Mouse (Mus musculus): Measurements from ENCODE around the gene Rfx2. TPM values are rescaled to one million over a fixed set of nuclear protein-coding genes. Genes with fewer than 3 reads are reported as not detected.

The Rfx2 gene
- polyA plus RNA-seq, 1 experiment from 2014 or later: 3.6 TPM

DNA sequence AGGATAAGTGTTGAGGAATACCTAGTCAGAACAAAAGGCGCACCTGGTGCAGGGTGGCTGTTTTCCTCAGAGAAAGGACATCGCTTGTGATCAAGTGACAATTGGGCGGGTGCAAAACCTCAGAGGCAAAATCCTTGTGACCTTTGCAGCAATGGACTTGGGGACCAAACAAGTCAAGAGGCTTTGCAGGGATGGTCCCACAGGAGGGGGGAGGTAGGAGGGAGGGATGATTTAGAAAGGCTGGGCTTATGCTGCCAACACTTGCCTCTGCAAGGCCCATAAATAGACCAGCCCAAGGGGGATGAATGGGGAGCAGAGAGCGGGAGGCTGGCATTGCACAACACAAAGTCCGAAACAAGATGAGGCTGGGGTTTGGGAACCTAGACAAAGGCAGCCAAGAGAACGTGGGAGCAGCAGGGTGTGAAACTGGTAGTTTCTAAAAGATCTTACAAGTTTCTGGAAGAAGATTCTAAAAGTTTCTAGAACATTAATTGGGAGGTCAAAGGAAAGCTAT lies 11.7 kb downstream of the Rfx2 start:
- ATAC-seq (no peak), DNase-seq (no peak)
- H3K4me3 ChIP-seq (ENCODE audit: low read depth, low read length): no peak overlapping the region
- H3K36me3 ChIP-seq (replicated peaks; ENCODE audit: insufficient read depth, low read length): no peaks in the 10 kb centered on the region
- WGBS (ENCODE audit: insufficient replicate concordance): 49% methylated on average over 6 of the region's 6 CpGs
- H3K4me1 ChIP-seq (ENCODE audit: insufficient read depth): peaks cover 3% of the 10 kb centered on the region; the same call in 1 of the 2 replicates
- no peak overlapping the region for H3K4me2 ChIP-seq (ENCODE audit: low read depth, low read length)
- H3K27me3 ChIP-seq (ENCODE audit: insufficient read depth, low read length): no peaks in the 10 kb centered on the region
- no peak overlapping the region for H3K9ac ChIP-seq (replicated peaks)
- H3K27ac ChIP-seq (ENCODE audit: low read depth): no peak overlapping the region
- TF ChIP-seq EP300 (IDR thresholded peaks at IDR 0.05; ENCODE audit: low read depth) (no peak), CTCF (IDR thresholded peaks at IDR 0.05; ENCODE audit: low read depth) (no peak)
- H3K9me3 ChIP-seq (ENCODE audit: low read length): no peaks in the 10 kb centered on the region

DNA sequence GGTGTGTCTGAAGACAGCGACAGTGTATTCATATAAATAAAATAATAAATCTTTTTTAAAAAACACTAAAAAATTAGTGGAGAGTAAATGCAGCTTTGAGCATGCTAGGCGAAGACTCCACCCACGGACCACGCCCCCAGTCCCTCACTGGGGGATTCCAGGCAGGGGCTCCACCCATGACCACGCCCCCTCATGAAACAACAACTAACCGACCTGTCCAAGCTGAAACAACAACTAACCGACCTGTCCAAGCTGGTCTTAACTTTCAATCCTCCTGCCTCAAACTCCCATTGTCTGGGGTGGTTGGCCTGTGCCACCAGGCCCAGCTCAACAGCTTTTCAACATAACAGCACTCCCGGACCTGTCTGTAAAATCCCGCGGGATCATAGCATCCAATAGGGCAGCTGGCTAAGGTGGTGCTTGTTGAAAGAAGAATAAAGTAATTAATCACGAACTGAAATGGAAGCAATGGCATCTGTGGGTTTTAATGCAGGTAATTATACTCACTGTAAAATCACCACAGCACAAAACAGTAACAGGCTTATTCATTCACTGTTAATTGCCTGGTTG lies 12.7 kb downstream of the Rfx2 start:
- Histone ChIP-seq H3K9ac (replicated peaks) (no peak overlapping the region), H3K4me2 (ENCODE audit: low read depth, low read length) (no peak overlapping the region), H3K27me3 (ENCODE audit: insufficient read depth, low read length) (peaks cover 3% of the 10 kb centered on the region; the same call in 1 of the 2 replicates), H3K9me3 (ENCODE audit: low read length) (no peaks in the 10 kb centered on the region), H3K4me1 (ENCODE audit: insufficient read depth) (peaks cover 3% of the 10 kb centered on the region; the same call in 1 of the 2 replicates), H3K27ac (ENCODE audit: low read depth) (no peak overlapping the region), H3K4me3 (ENCODE audit: low read depth, low read length) (no peak overlapping the region), H3K36me3 (replicated peaks; ENCODE audit: insufficient read depth, low read length) (no peaks in the 10 kb centered on the region)
- WGBS (ENCODE audit: insufficient replicate concordance): 45% methylated on average over 11 of the region's 11 CpGs
- peak; percentile 78 for DNase-seq
- no peak for TF ChIP-seq EP300 (IDR thresholded peaks at IDR 0.05; ENCODE audit: low read depth)
- TF ChIP-seq CTCF (IDR thresholded peaks at IDR 0.05; ENCODE audit: low read depth): no peak
- peak; percentile 44; the same call in 1 of the 2 replicates for ATAC-seq

DNA sequence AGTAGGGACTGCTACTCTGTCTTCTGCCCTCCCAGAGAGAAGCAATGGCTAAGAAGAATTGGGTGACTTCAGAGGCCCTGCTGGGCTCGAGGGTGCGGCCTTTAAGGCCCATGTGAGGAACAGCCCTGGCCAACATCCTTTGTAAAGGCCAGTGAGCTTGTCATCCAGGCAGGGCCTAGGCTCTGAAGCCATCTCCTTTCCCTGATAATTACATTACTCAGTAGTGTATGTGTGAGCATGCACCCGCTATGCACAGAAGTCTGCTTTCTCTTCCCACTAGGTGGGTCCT lies 15.8 kb downstream of the Rfx2 start:
- H3K9ac ChIP-seq (replicated peaks): no peak overlapping the region
- WGBS (ENCODE audit: insufficient replicate concordance): 80% methylated on average over 3 of the region's 3 CpGs
- H3K4me1 ChIP-seq (ENCODE audit: insufficient read depth): peaks cover 8% of the 10 kb centered on the region
- DNase-seq (no peak), ATAC-seq (no peak)
- no peak overlapping the region for H3K4me2 ChIP-seq (ENCODE audit: low read depth, low read length)
- no peak overlapping the region for H3K4me3 ChIP-seq (ENCODE audit: low read depth, low read length)
- H3K27ac ChIP-seq (ENCODE audit: low read depth): no peak overlapping the region
- peaks cover 3% of the 10 kb centered on the region; the same call in 1 of the 2 replicates for H3K27me3 ChIP-seq (ENCODE audit: insufficient read depth, low read length)
- TF ChIP-seq CTCF (IDR thresholded peaks at IDR 0.05; ENCODE audit: low read depth) (no peak), EP300 (IDR thresholded peaks at IDR 0.05; ENCODE audit: low read depth) (no peak)
- H3K9me3 ChIP-seq (ENCODE audit: low read length): no peaks in the 10 kb centered on the region
- H3K36me3 ChIP-seq (replicated peaks; ENCODE audit: insufficient read depth, low read length): no peaks in the 10 kb centered on the region

DNA sequence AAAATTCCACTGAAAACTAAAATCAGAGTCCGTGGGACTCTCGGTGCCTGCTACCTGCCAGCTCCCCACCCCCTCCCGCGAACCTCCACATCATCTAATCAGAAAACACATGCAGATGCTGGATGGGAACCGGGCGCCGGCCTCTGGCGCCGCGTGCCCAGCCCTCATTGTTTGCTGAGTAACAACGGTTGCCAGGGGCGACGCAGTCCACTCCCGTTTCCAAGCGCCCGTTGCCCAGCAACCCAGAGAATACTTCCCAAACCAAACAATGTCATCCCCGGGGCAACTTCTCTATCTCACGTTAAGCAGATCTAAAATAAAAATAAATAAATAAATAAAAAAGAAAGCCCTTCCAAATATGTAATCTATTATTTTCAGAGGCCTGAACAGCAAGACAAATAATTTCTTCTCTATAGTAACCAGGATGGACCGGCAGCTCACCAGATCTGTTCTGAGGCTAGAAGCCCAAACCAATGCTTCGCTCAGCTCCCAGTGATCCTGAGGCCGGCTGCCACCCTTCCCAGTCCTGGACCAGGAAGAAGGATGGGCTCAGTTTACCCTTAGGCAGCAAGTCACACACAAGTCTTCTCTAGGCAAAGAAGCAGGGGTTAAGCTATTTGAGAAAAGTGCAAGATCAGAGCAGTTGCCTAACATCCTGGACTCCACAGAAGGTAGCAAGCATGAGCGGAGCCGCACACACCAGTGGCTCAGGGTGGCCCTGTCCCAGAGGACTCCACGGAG lies 16.3 kb downstream of the Rfx2 start:
- DNase-seq (peak; percentile 69), ATAC-seq (peak; percentile 43; the same call in 1 of the 2 replicates)
- H3K4me1 ChIP-seq (ENCODE audit: insufficient read depth): peaks cover 8% of the 10 kb centered on the region
- H3K4me2 ChIP-seq (ENCODE audit: low read depth, low read length): no peak overlapping the region
- H3K27ac ChIP-seq (ENCODE audit: low read depth): no peak overlapping the region
- H3K27me3 ChIP-seq (ENCODE audit: insufficient read depth, low read length): peaks cover 3% of the 10 kb centered on the region; the same call in 1 of the 2 replicates
- H3K9me3 ChIP-seq (ENCODE audit: low read length): no peaks in the 10 kb centered on the region
- WGBS (ENCODE audit: insufficient replicate concordance): 23% methylated on average over 24 of the region's 24 CpGs
- H3K4me3 ChIP-seq (ENCODE audit: low read depth, low read length): no peak overlapping the region
- TF ChIP-seq CTCF (IDR thresholded peaks at IDR 0.05; ENCODE audit: low read depth) (no peak), EP300 (IDR thresholded peaks at IDR 0.05; ENCODE audit: low read depth) (no peak)
- H3K9ac ChIP-seq (replicated peaks): no peak overlapping the region
- H3K36me3 ChIP-seq (replicated peaks; ENCODE audit: insufficient read depth, low read length): no peaks in the 10 kb centered on the region

DNA sequence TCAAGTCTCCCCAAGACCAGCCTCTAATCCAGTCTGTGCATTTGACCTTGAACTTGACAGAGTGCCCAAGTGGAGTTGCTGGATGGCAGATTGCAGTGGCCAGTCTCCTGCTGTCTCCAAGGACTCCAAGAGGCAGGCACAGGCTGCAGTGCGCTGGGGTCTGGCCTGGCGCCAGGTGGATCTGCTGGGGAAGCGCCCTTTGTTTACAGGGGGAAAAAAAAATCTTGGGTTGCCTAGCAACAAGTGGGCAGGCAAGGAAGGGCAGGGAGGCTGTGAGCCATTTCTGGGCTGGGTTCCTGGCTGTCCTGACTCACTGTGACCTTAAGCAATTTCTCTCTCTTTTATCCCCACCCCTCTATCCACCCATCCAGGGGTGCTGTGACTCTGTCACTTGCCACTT lies 20.6 kb downstream of the Rfx2 start:
- H3K27ac ChIP-seq (ENCODE audit: low read depth): no peak overlapping the region
- no peak overlapping the region for H3K9ac ChIP-seq (replicated peaks)
- no peak overlapping the region for H3K4me2 ChIP-seq (ENCODE audit: low read depth, low read length)
- peaks cover 5% of the 10 kb centered on the region for H3K4me1 ChIP-seq (ENCODE audit: insufficient read depth)
- no peak for TF ChIP-seq EP300 (IDR thresholded peaks at IDR 0.05; ENCODE audit: low read depth)
- TF ChIP-seq CTCF (IDR thresholded peaks at IDR 0.05; ENCODE audit: low read depth): no peak
- no peak overlapping the region for H3K4me3 ChIP-seq (ENCODE audit: low read depth, low read length)
- ATAC-seq: peak; percentile 66
- H3K27me3 ChIP-seq (ENCODE audit: insufficient read depth, low read length): peaks cover 3% of the 10 kb centered on the region; the same call in 1 of the 2 replicates
- DNase-seq: peak; percentile 76
- no peaks in the 10 kb centered on the region for H3K36me3 ChIP-seq (replicated peaks; ENCODE audit: insufficient read depth, low read length)
- H3K9me3 ChIP-seq (ENCODE audit: low read length): no peaks in the 10 kb centered on the region
- WGBS (ENCODE audit: insufficient replicate concordance): 22% methylated on average over 3 of the region's 3 CpGs

DNA sequence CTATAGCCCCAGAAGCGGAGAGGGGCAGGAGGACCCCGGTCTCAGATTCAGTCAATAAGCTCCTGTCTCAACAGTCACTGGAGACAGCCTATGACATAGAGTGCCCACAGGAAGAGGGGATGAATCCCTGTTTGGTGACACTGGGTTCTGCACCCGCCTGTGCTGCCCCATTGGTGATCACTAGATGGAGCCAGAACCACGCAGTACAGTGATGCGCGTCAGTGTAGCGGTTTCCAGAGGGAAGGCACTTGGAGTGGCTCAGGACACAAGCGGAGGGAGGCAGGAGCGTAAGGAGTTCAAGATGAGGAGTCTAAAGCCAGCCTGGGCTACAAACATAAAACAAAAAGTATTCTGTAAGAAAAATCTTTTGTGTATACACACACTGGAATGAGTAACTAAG lies 22.3 kb downstream of the Rfx2 start:
- Histone ChIP-seq H3K27me3 (ENCODE audit: insufficient read depth, low read length) (no peaks in the 10 kb centered on the region), H3K4me3 (ENCODE audit: low read depth, low read length) (no peak overlapping the region), H3K36me3 (replicated peaks; ENCODE audit: insufficient read depth, low read length) (no peaks in the 10 kb centered on the region; the same call in 1 of the 2 replicates), H3K27ac (ENCODE audit: low read depth) (no peak overlapping the region), H3K9me3 (ENCODE audit: low read length) (no peaks in the 10 kb centered on the region), H3K4me2 (ENCODE audit: low read depth, low read length) (no peak overlapping the region), H3K4me1 (ENCODE audit: insufficient read depth) (peaks cover 5% of the 10 kb centered on the region), H3K9ac (replicated peaks) (no peak overlapping the region)
- peak; percentile 98 for TF ChIP-seq CTCF (IDR thresholded peaks at IDR 0.05; ENCODE audit: low read depth)
- no peak for TF ChIP-seq EP300 (IDR thresholded peaks at IDR 0.05; ENCODE audit: low read depth)
- 16% methylated on average over 9 of the region's 9 CpGs for WGBS (ENCODE audit: insufficient replicate concordance)
- peak; percentile 79 for DNase-seq
- ATAC-seq: peak; percentile 76
